Mouse (Mus musculus): ENCODE data around the gene Mllt6.
"Not testable (repeated sequence)": the region's sequence is repeated elsewhere in the genome, so short reads cannot be mapped to it uniquely, and the experiment has no call there.

Gene Mllt6

GRCm38 (mm10) chr11:97697199-97697890, 34.1 kb downstream of the Mllt6 start:
- no peak for DNase-seq

GRCm38 (mm10) chr11:97697891-97698529, 34.8 kb downstream of the Mllt6 start:
- DNase-seq = peak in 1 of 2 experiments; percentile 12

GRCm38 (mm10) chr11:97698741-97699611, 35.8 kb downstream of the Mllt6 start:
- DNase-seq = peak; percentile 66 to 84

- peak; percentile 84 to 93 for DNase-seq
Measured at GRCm38 (mm10) chr11:97699626-97700002, 36.4 kb downstream of the Mllt6 start.

GRCm38 (mm10) chr11:97700003-97700745, 37.0 kb downstream of the Mllt6 start, which contains the start of gene Pcgf2:
Gene Pcgf2, minus strand, starts transcription at chr11:97700497.
- peak; percentile 90 to 92 for DNase-seq

- DNase-seq = peak; percentile 27 to 56
Measured at GRCm38 (mm10) chr11:97700746-97701580, 37.7 kb downstream of the Mllt6 start.

- DNase-seq = peak in 1 of 2 experiments; percentile 42
Measured at GRCm38 (mm10) chr11:97701581-97702392, 38.6 kb downstream of the Mllt6 start.

GRCm38 (mm10) chr11:97702393-97702745, 39.2 kb downstream of the Mllt6 start:
- DNase-seq = peak; percentile 93 to 94

- peak; percentile 95 to 99 for DNase-seq
Measured at GRCm38 (mm10) chr11:97703039-97703826, 40.0 kb downstream of the Mllt6 start, which contains the start of gene Psmb3. Gene Psmb3, plus strand, starts transcription at chr11:97703399.

GRCm38 (mm10) chr11:97710067-97710466, 46.9 kb downstream of the Mllt6 start:
- DNase-seq = not testable (repeated sequence)

- DNase-seq = no peak
Measured at GRCm38 (mm10) chr11:97711200-97711900, 48.1 kb downstream of the Mllt6 start.

- no peak for DNase-seq
Measured at GRCm38 (mm10) chr11:97712286-97712685, 49.1 kb downstream of the Mllt6 start.

- peak; percentile 60 to 69 for DNase-seq
Measured at GRCm38 (mm10) chr11:97713896-97714295, 50.7 kb downstream of the Mllt6 start.

- DNase-seq = no peak
Measured at GRCm38 (mm10) chr11:97714356-97714755, 51.1 kb downstream of the Mllt6 start.

- DNase-seq = peak in 1 of 2 experiments; percentile 35
Measured at GRCm38 (mm10) chr11:97714784-97715760, 51.9 kb downstream of the Mllt6 start.

- DNase-seq = no peak
Measured at GRCm38 (mm10) chr11:97716021-97716420, 52.8 kb downstream of the Mllt6 start.

- no peak for DNase-seq
Measured at GRCm38 (mm10) chr11:97717369-97718280, 54.4 kb downstream of the Mllt6 start.
